Mouse (Mus musculus): Measurements from ENCODE around the gene Chsy1. TPM values are rescaled to one million over a fixed set of nuclear protein-coding genes. Genes with fewer than 3 reads are reported as not detected.

The Chsy1 gene
- polyA plus RNA-seq, 1 experiment = 10.8 TPM

GRCm38 (mm10) chr7:66195881-66196280 is 86.6 kb downstream of the Chsy1 start:
- Histone ChIP-seq H3K27ac (ENCODE audit: insufficient read depth, low read depth, low read length) (no peak overlapping the region), H3K4me1 (ENCODE audit: control insufficient read depth, insufficient read depth, low read length) (peaks cover 15% of the 10 kb centered on the region), H3K4me3 (ENCODE audit: insufficient read depth, low read length) (no peak overlapping the region)
- no peak for TF ChIP-seq POLR2A (IDR thresholded peaks at IDR 0.05; ENCODE audit: borderline replicate concordance, low read depth, low read length)
- TF ChIP-seq CTCF (IDR thresholded peaks at IDR 0.05; ENCODE audit: low read depth, low read length) = no peak

GRCm38 (mm10) chr7:66196609-66197445 is 87.5 kb downstream of the Chsy1 start:
- Histone ChIP-seq H3K4me1 (ENCODE audit: control insufficient read depth, insufficient read depth, low read length) (peaks cover 15% of the 10 kb centered on the region), H3K4me3 (ENCODE audit: insufficient read depth, low read length) (no peak overlapping the region), H3K27ac (ENCODE audit: insufficient read depth, low read depth, low read length) (no peak overlapping the region)
- TF ChIP-seq CTCF (IDR thresholded peaks at IDR 0.05; ENCODE audit: low read depth, low read length) (no peak), POLR2A (IDR thresholded peaks at IDR 0.05; ENCODE audit: borderline replicate concordance, low read depth, low read length) (no peak)

DNA sequence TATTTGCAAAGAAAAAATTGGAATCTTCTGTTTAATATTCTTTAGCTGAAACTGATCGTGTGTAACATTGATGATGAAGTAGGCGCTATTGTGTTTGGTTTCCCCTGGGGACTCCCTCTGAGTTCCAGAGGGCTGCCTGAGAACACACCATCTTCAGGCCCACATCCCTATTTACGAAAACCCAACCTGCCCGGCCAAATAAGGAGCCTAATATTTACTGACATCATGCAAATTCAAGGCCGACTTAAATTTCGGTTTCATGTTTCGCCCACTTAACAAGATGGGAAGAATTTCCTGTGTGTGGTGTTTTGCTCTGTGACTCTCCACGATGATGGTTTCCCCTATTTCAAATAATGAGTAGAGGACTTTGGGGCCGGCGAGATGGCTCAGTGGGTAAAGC is 89.1 kb downstream of the Chsy1 start:
- TF ChIP-seq POLR2A (IDR thresholded peaks at IDR 0.05; ENCODE audit: borderline replicate concordance, low read depth, low read length) (no peak), CTCF (IDR thresholded peaks at IDR 0.05; ENCODE audit: low read depth, low read length) (no peak)
- Histone ChIP-seq H3K27ac (ENCODE audit: insufficient read depth, low read depth, low read length) (no peak overlapping the region), H3K4me1 (ENCODE audit: control insufficient read depth, insufficient read depth, low read length) (peaks cover 15% of the 10 kb centered on the region), H3K4me3 (ENCODE audit: insufficient read depth, low read length) (no peak overlapping the region)

DNA sequence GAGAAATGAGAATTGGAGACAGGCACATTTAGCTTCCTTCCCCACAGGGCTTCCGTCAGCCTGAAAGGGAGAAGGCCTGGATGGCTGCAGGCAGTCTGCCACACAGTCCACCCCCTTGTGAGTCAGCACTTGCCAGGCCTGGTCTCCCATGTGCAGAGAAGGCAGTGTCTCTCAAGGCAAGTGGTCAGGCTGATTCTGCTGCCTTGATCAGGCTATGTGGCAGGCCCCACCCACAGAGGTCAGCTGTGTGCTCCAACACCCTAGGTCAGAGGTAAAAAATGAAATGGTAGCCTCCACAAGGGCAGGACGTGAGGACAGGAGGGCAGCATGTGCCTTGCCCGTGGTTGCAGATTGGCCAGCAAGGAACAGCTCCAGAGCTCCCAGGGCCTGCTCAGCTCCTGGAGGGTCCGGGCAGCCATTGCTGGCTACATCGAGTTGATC is 90.1 kb downstream of the Chsy1 start:
- peak overlapping the region; percentile 46 for H3K27ac ChIP-seq (ENCODE audit: insufficient read depth, low read depth, low read length)
- no peak overlapping the region for H3K4me3 ChIP-seq (ENCODE audit: insufficient read depth, low read length)
- TF ChIP-seq CTCF (IDR thresholded peaks at IDR 0.05; ENCODE audit: low read depth, low read length) = no peak
- no peak for TF ChIP-seq POLR2A (IDR thresholded peaks at IDR 0.05; ENCODE audit: borderline replicate concordance, low read depth, low read length)
- peaks cover 15% of the 10 kb centered on the region for H3K4me1 ChIP-seq (ENCODE audit: control insufficient read depth, insufficient read depth, low read length)

DNA sequence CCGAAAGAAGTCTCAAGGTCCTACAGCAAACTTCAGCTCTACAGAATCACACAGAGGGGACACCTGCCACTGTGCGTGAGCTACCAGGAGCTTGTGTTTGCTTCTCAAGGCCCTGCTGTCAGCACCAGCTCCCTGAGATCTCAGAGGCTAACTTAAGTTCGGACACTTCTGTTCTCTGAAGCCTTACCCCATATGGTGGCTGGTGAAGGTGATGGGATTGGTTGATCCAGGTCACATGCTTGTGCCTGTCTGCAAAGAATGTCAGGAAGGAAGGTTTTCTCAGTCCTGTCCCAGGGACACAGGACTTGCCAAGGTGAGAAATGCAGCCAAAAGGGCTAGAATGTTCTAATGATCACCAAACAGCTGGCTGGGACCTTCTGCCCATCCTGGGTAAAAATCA is 91.1 kb downstream of the Chsy1 start:
- no peak for TF ChIP-seq POLR2A (IDR thresholded peaks at IDR 0.05; ENCODE audit: borderline replicate concordance, low read depth, low read length)
- no peak for TF ChIP-seq CTCF (IDR thresholded peaks at IDR 0.05; ENCODE audit: low read depth, low read length)
- peaks cover 15% of the 10 kb centered on the region for H3K4me1 ChIP-seq (ENCODE audit: control insufficient read depth, insufficient read depth, low read length)
- no peak overlapping the region for H3K4me3 ChIP-seq (ENCODE audit: insufficient read depth, low read length)
- no peak overlapping the region for H3K27ac ChIP-seq (ENCODE audit: insufficient read depth, low read depth, low read length)

DNA sequence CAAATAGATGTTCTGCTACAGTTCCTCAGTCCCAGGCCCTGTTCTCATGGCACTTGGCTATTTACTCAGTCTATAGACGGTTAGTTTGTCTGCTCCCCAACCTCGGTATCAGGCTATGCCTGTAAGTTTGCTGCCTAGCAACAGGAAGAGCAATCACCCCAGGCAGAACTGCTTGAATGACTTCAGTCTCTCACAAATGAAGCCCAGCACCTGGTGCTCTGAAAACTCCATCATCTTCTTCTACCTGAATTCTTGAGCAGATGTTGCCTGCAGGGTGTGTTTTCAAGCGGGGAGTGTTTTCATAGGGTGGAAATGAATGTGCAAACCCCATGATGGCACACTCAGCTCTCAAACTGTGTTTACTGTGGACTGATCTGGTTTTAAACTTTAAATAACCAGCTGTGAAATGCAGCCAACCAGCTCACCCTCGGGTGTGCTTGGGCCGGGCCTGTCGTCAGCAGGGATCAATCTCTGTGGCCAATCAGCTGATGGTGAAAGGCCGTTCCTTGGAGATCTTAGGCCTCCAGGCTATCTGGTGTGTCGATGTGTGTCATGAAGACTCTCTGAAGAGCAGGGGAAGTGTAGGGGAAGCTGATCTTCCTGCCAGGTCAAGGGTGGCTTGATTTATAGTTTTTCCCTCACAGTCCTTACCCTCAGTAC is 91.6 kb downstream of the Chsy1 start:
- TF ChIP-seq CTCF (IDR thresholded peaks at IDR 0.05; ENCODE audit: low read depth, low read length) = no peak
- TF ChIP-seq POLR2A (IDR thresholded peaks at IDR 0.05; ENCODE audit: borderline replicate concordance, low read depth, low read length) = no peak
- Histone ChIP-seq H3K27ac (ENCODE audit: insufficient read depth, low read depth, low read length) (no peak overlapping the region), H3K4me1 (ENCODE audit: control insufficient read depth, insufficient read depth, low read length) (peaks cover 15% of the 10 kb centered on the region)

GRCm38 (mm10) chr7:66201657-66202056 is 92.3 kb downstream of the Chsy1 start:
- H3K4me1 ChIP-seq (ENCODE audit: control insufficient read depth, insufficient read depth, low read length) = peaks cover 15% of the 10 kb centered on the region
- no peak overlapping the region for H3K4me3 ChIP-seq (ENCODE audit: insufficient read depth, low read length)
- TF ChIP-seq CTCF (IDR thresholded peaks at IDR 0.05; ENCODE audit: low read depth, low read length) (no peak), POLR2A (IDR thresholded peaks at IDR 0.05; ENCODE audit: borderline replicate concordance, low read depth, low read length) (no peak)
- no peak overlapping the region for H3K27ac ChIP-seq (ENCODE audit: insufficient read depth, low read depth, low read length)

More for the DNA sequence above, 91.6 kb downstream of the Chsy1 start:
- no peak overlapping the region for H3K4me3 ChIP-seq (ENCODE audit: insufficient read depth, low read length)

- TF ChIP-seq CTCF (IDR thresholded peaks at IDR 0.05; ENCODE audit: low read depth, low read length) (no peak), POLR2A (IDR thresholded peaks at IDR 0.05; ENCODE audit: borderline replicate concordance, low read depth, low read length) (no peak)
- Histone ChIP-seq H3K4me3 (ENCODE audit: insufficient read depth, low read length) (no peak overlapping the region), H3K27ac (ENCODE audit: insufficient read depth, low read depth, low read length) (no peak overlapping the region), H3K4me1 (ENCODE audit: control insufficient read depth, insufficient read depth, low read length) (peaks cover 5% of the 10 kb centered on the region; the same call in 1 of the 2 replicates)
Observed at GRCm38 (mm10) chr7:66209920-66210319, 100.6 kb downstream of the Chsy1 start.

DNA sequence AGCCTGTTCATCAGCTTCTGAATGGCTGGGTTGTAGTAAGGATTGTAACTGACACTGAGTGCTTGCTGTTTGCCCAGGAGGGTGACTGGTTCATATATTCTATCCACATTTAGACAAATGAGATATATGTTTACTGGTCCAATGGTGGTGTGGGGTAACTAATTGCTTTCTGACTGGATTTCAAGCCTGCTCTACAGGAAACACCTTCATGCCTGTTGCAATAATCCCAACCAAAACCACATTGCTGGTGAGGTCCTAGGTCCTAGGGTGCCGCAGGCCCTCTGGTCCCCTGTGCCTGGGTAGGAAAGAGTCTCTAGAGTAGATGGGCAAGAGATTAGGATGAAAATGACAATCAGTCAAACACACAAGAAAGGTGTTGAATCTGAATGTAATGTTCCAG is 103.6 kb downstream of the Chsy1 start:
- Histone ChIP-seq H3K27ac (ENCODE audit: insufficient read depth, low read depth, low read length) (no peak overlapping the region), H3K4me1 (ENCODE audit: control insufficient read depth, insufficient read depth, low read length) (peaks cover 21% of the 10 kb centered on the region), H3K4me3 (ENCODE audit: insufficient read depth, low read length) (no peak overlapping the region)
- TF ChIP-seq POLR2A (IDR thresholded peaks at IDR 0.05; ENCODE audit: borderline replicate concordance, low read depth, low read length) (no peak), CTCF (IDR thresholded peaks at IDR 0.05; ENCODE audit: low read depth, low read length) (no peak)

GRCm38 (mm10) chr7:66214477-66214876 is 105.2 kb downstream of the Chsy1 start:
- no peak overlapping the region for H3K4me3 ChIP-seq (ENCODE audit: insufficient read depth, low read length)
- H3K27ac ChIP-seq (ENCODE audit: insufficient read depth, low read depth, low read length) = no peak overlapping the region
- H3K4me1 ChIP-seq (ENCODE audit: control insufficient read depth, insufficient read depth, low read length) = peaks cover 33% of the 10 kb centered on the region
- no peak for TF ChIP-seq CTCF (IDR thresholded peaks at IDR 0.05; ENCODE audit: low read depth, low read length)
- TF ChIP-seq POLR2A (IDR thresholded peaks at IDR 0.05; ENCODE audit: borderline replicate concordance, low read depth, low read length) = no peak

Measured in bone marrow macrophage, adult 2 months (primary cell).